Mouse (Mus musculus) liver, embryonic 14.5 days (tissue): ENCODE results near the gene Spc25.

ENCODE experiments used
- CTCF ChIP-seq: IDR thresholded peaks from 2 replicates; pipeline ENCODE4 v1.5.1; 2016; ENCODE audit warnings: antibody characterized with exemption, low read depth, control low read depth
- EP300 ChIP-seq: IDR thresholded peaks from 2 replicates; pipeline ENCODE4 v1.6.1; 2016; ENCODE audit warnings: antibody characterized with exemption, low read depth

DNA sequence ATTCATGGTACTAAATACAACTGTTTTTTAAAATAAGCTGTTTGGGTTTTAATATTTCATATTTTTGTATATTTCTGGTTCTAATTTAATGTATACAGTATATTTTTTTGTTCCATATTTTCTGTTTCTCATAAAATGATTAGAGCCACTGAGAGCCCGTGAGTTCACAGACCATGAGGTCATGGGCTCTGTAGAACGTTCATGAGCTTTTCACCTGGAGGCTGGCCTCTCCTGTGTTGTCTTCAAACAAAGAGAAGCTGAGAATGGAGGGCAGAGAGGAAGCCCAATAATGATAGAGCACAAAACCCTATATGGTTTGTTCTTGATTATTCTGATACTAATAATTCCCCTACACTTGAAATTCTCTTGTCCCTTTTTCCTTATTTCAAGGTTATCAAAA is 18.7 kb upstream of the Spc25 start:
- no peak for TF ChIP-seq CTCF
- no peak for TF ChIP-seq EP300
